Mouse (Mus musculus): ENCODE data around the gene Mdm4.

DNA sequence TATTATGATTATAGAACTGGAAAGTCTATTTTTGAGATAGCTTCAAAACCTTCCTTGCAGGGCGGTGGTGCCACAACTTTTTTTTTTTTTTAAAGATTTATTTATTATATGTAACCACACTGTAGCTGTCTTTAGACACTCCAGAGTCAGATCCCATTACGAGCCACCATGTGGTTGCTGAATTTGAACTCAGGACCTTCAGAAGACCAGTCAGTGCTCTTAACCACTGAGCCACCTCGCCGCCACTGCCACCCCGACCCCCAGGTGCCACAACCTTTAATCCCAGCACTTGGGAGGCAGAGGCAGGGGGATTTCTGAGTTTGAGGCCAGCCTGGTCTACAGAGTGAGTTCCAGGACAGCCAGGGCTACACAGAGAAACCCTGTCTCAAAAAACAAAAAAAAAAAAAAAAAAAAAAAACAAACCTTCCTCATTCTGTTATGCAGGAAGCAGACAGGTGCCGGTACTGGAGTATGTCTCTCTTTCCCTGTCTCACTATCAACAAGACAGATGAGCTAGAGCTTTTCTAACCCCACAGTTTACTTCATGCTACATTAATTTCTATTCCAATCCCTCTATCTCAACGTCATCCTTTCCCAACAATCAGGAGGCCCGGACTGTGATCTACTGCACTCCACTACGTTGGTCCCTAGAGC is 13.5 kb downstream of the Mdm4 start:
- no peak for TF ChIP-seq CTCF (IDR thresholded peaks at IDR 0.05; ENCODE audit: insufficient read depth, low read length)
- no peak for TF ChIP-seq POLR2A (IDR thresholded peaks at IDR 0.05; ENCODE audit: borderline replicate concordance, extremely low read depth, low read depth, low read length)

Data from lung, adult 2 months (tissue).